Mouse (Mus musculus) urinary bladder, postnatal 25 days (tissue): ENCODE data around the gene Mylk4.

Experiments
- DNase-seq: peaks from one replicate; pipeline ENCODE4 v3.0.0; 2022; ENCODE audit warnings: low spot score

Mylk4 gene

GRCm38 (mm10) chr13:32795166-32795565, 11.4 kb upstream of the Mylk4 start:
- no peak for DNase-seq

- no peak for DNase-seq
Observed at GRCm38 (mm10) chr13:32794619-32795018, 10.9 kb upstream of the Mylk4 start.

GRCm38 (mm10) chr13:32789781-32790180, 6.0 kb upstream of the Mylk4 start:
- no peak for DNase-seq

- DNase-seq: no peak
Observed at GRCm38 (mm10) chr13:32787584-32787983, 3.8 kb upstream of the Mylk4 start.

GRCm38 (mm10) chr13:32783055-32783454, 699 bp downstream of the Mylk4 start:
- DNase-seq: no peak

GRCm38 (mm10) chr13:32778861-32779260, 4.9 kb downstream of the Mylk4 start:
- DNase-seq: no peak

GRCm38 (mm10) chr13:32776350-32776749, 7.4 kb downstream of the Mylk4 start:
- DNase-seq: no peak

GRCm38 (mm10) chr13:32775889-32776288, 7.9 kb downstream of the Mylk4 start:
- no peak for DNase-seq

GRCm38 (mm10) chr13:32769960-32770359, 13.8 kb downstream of the Mylk4 start:
- no peak for DNase-seq

- peak; percentile 8 for DNase-seq
Observed at GRCm38 (mm10) chr13:32768104-32768503, 15.7 kb downstream of the Mylk4 start.

GRCm38 (mm10) chr13:32764448-32764847, 19.3 kb downstream of the Mylk4 start:
- DNase-seq: no peak

GRCm38 (mm10) chr13:32763141-32763540, 20.6 kb downstream of the Mylk4 start:
- DNase-seq: no peak

GRCm38 (mm10) chr13:32760795-32761194, 23.0 kb downstream of the Mylk4 start:
- no peak for DNase-seq

- DNase-seq: no peak
Observed at GRCm38 (mm10) chr13:32759036-32759435, 24.7 kb downstream of the Mylk4 start.

- no peak for DNase-seq
Observed at GRCm38 (mm10) chr13:32752066-32752657, 31.6 kb downstream of the Mylk4 start.

- DNase-seq: no peak
Observed at GRCm38 (mm10) chr13:32750507-32750906, 33.2 kb downstream of the Mylk4 start.

GRCm38 (mm10) chr13:32748421-32748820, 35.3 kb downstream of the Mylk4 start:
- no peak for DNase-seq

- no peak for DNase-seq
Observed at GRCm38 (mm10) chr13:32741161-32741560, 42.6 kb downstream of the Mylk4 start.

- no peak for DNase-seq
Observed at GRCm38 (mm10) chr13:32731283-32731682, 52.5 kb downstream of the Mylk4 start.

- no peak for DNase-seq
Observed at GRCm38 (mm10) chr13:32724606-32725005, 59.1 kb downstream of the Mylk4 start.

GRCm38 (mm10) chr13:32721717-32722116, 62.0 kb downstream of the Mylk4 start:
- no peak for DNase-seq

- no peak for DNase-seq
Observed at GRCm38 (mm10) chr13:32719284-32719683, 64.5 kb downstream of the Mylk4 start.

GRCm38 (mm10) chr13:32717709-32718108, 66.0 kb downstream of the Mylk4 start:
- DNase-seq: no peak

- no peak for DNase-seq
Observed at GRCm38 (mm10) chr13:32712568-32712967, 71.2 kb downstream of the Mylk4 start.

- no peak for DNase-seq
Observed at GRCm38 (mm10) chr13:32707894-32708293, 75.9 kb downstream of the Mylk4 start.
